Mouse (Mus musculus) left cerebral cortex, adult 11 months (tissue): Measurements from ENCODE around the gene Foxk2.
"Not testable (repeated sequence)": the region's sequence is repeated elsewhere in the genome, so short reads cannot be mapped to it uniquely, and the experiment has no call there.

Source experiments
- DNase-seq: peaks from one replicate; pipeline ENCODE4 v3.0.0; 2022; ENCODE audit warnings: low spot score

The Foxk2 gene

GRCm38 (mm10) chr11:121282911-121283310, 23.1 kb downstream of the Foxk2 start:
- DNase-seq: no peak

- DNase-seq: no peak
Observed at GRCm38 (mm10) chr11:121289859-121290258, 30.1 kb downstream of the Foxk2 start.

GRCm38 (mm10) chr11:121294771-121295170, 35.0 kb downstream of the Foxk2 start:
- no peak for DNase-seq

GRCm38 (mm10) chr11:121298493-121298892, 38.7 kb downstream of the Foxk2 start:
- DNase-seq: no peak

GRCm38 (mm10) chr11:121300265-121300664, 40.5 kb downstream of the Foxk2 start:
- DNase-seq: no peak

GRCm38 (mm10) chr11:121305371-121305770, 45.6 kb downstream of the Foxk2 start:
- peak; percentile 68 for DNase-seq

GRCm38 (mm10) chr11:121306608-121307007, 46.8 kb downstream of the Foxk2 start:
- DNase-seq: no peak

- DNase-seq: not testable (repeated sequence)
Observed at GRCm38 (mm10) chr11:121307712-121308111, 47.9 kb downstream of the Foxk2 start.

- no peak for DNase-seq
Observed at GRCm38 (mm10) chr11:121326034-121326433, 66.2 kb downstream of the Foxk2 start.

- no peak for DNase-seq
Observed at GRCm38 (mm10) chr11:121326681-121327080, 66.9 kb downstream of the Foxk2 start.

GRCm38 (mm10) chr11:121328206-121328605, 68.4 kb downstream of the Foxk2 start:
- DNase-seq: no peak

- DNase-seq: no peak
Observed at GRCm38 (mm10) chr11:121328619-121329018, 68.8 kb downstream of the Foxk2 start.

GRCm38 (mm10) chr11:121331641-121332040, 71.9 kb downstream of the Foxk2 start:
- DNase-seq: no peak

GRCm38 (mm10) chr11:121339647-121340046, 79.9 kb downstream of the Foxk2 start:
- no peak for DNase-seq

- no peak for DNase-seq
Observed at GRCm38 (mm10) chr11:121340287-121340686, 80.5 kb downstream of the Foxk2 start.

- DNase-seq: not testable (repeated sequence)
Observed at GRCm38 (mm10) chr11:121342423-121342822, 82.6 kb downstream of the Foxk2 start.

- DNase-seq: no peak
Observed at GRCm38 (mm10) chr11:121347036-121347435, 87.2 kb downstream of the Foxk2 start.

- no peak for DNase-seq
Observed at GRCm38 (mm10) chr11:121348166-121348565, 88.4 kb downstream of the Foxk2 start.

GRCm38 (mm10) chr11:121348727-121349126, 88.9 kb downstream of the Foxk2 start:
- not testable (repeated sequence) for DNase-seq

- no peak for DNase-seq
Observed at GRCm38 (mm10) chr11:121353326-121354090, 93.7 kb downstream of the Foxk2 start.

- peak; percentile 93 for DNase-seq
Observed at GRCm38 (mm10) chr11:121354091-121354707, 94.4 kb downstream of the Foxk2 start, which contains the start of gene Wdr45b. Wdr45b (minus strand) TSS chr11:121354445.
